24 mouse cellular contexts compared by ENCODE assay signal in genomic region chr9:68866317-68866716, GRCm38 (mm10).
A peak's percentile ranks its signal among the peaks of the same experiment; 100 is the strongest.
DNase-seq lines count a peak whose midpoint lies in the region; ATAC-seq and TF ChIP-seq lines count a peak whose summit lies in the region.
"Had no signal": no experiment of that assay in that cellular context is flagged by ENCODE, and none has a peak within 500 bp of the region (broad histone marks: within the 10 kb centered on the region; RNA-seq: fewer than 3 reads in every experiment).

No protein-coding gene starts in this region.

- 39% methylated on average over 4 of the region's 4 CpGs for WGBS in forebrain, embryonic 16.5 days
- WGBS in forebrain, embryonic 11.5 days, result 73% methylated on average over 4 of the region's 4 CpGs
- 55% methylated on average over 4 of the region's 4 CpGs for WGBS in midbrain, embryonic 13.5 days
- WGBS in midbrain, postnatal 0 days, result 38% methylated on average over 4 of the region's 4 CpGs
- 42% methylated on average over 4 of the region's 4 CpGs for WGBS in midbrain, embryonic 16.5 days

- no peak for DNase-seq in forebrain, embryonic 11.5 days (ENCODE audit: low spot score)
- no peak for DNase-seq in midbrain, postnatal 0 days (ENCODE audit: low spot score)
- DNase-seq in brain, embryonic 14.5 days (ENCODE audit: low read depth), result peak; percentile 64
- no peak for DNase-seq in layer of hippocampus, adult 9-11 months
- no peak for DNase-seq in thymus, postnatal 25 days
- DNase-seq: adrenal gland, postnatal 14 days; cerebellum, adult 9-10 months; gastrocnemius, postnatal 10 days; heart, adult 11 months; kidney, adult 9 months; kidney, postnatal 14 days; layer of hippocampus, postnatal 36 days; lung, postnatal 4 days; retina, postnatal 1 day; thymus, postnatal 14 days had no signal

- peaks cover 18% of the 10 kb centered on the region for H3K4me1 ChIP-seq in forebrain, embryonic 16.5 days (replicated peaks; ENCODE audit: control insufficient read depth, insufficient read depth, low read length)
- no peaks in the 10 kb centered on the region for H3K4me1 ChIP-seq in forebrain, embryonic 11.5 days (replicated peaks; ENCODE audit: control insufficient read depth, insufficient read depth, low read length)
- peaks cover 21% of the 10 kb centered on the region for H3K4me1 ChIP-seq in midbrain, embryonic 13.5 days (replicated peaks)
- H3K4me1 ChIP-seq in midbrain, postnatal 0 days (ENCODE audit: insufficient read depth, low read length), result no peaks in the 10 kb centered on the region
- H3K4me1 ChIP-seq in midbrain, embryonic 16.5 days (ENCODE audit: control insufficient read depth, insufficient read depth, low read length), result peaks cover 21% of the 10 kb centered on the region
- H3K4me1 ChIP-seq: embryonic facial prominence, embryonic 15.5 days; intestine, embryonic 15.5 days had no signal

- no peak overlapping the region for H3K9ac ChIP-seq in forebrain, embryonic 16.5 days (replicated peaks; ENCODE audit: low read depth, low read length)
- no peak overlapping the region for H3K9ac ChIP-seq in forebrain, embryonic 11.5 days (ENCODE audit: low read length)
- no peak overlapping the region for H3K9ac ChIP-seq in midbrain, embryonic 13.5 days (replicated peaks)
- no peak overlapping the region for H3K9ac ChIP-seq in midbrain, postnatal 0 days (replicated peaks; ENCODE audit: low read length, poor library complexity, severe bottlenecking)
- H3K9ac ChIP-seq in midbrain, embryonic 16.5 days (ENCODE audit: low read depth, low read length), result no peak overlapping the region
- H3K9ac ChIP-seq: embryonic facial prominence, embryonic 15.5 days; intestine, embryonic 15.5 days; neural tube, embryonic 13.5 days had no signal

- no peak for TF ChIP-seq CTCF in midbrain, postnatal 0 days (IDR thresholded peaks at IDR 0.05)
- no peak for TF ChIP-seq CTCF in brain, embryonic 14.5 days (IDR thresholded peaks at IDR 0.05; ENCODE audit: borderline replicate concordance, extremely low read depth, insufficient read depth, insufficient read length)

- peak; percentile 59; the same call in 1 of the 2 replicates for ATAC-seq in forebrain, embryonic 16.5 days
- ATAC-seq in forebrain, embryonic 11.5 days (replicated peaks; ENCODE audit: low FRiP score), result no peak
- no peak for ATAC-seq in midbrain, embryonic 13.5 days
- ATAC-seq in midbrain, postnatal 0 days (ENCODE audit: low FRiP score), result no peak
- no peak for ATAC-seq in midbrain, embryonic 16.5 days
- ATAC-seq: CD4-positive, CD25-positive, alpha-beta regulatory T cell, adult 4 months; hindbrain, embryonic 16.5 days; intestine, embryonic 15.5 days had no signal

- H3K4me2 ChIP-seq in forebrain, embryonic 16.5 days (ENCODE audit: low read length), result peak overlapping the region; percentile 20; the same call in 1 of the 2 replicates
- no peak overlapping the region for H3K4me2 ChIP-seq in forebrain, embryonic 11.5 days (ENCODE audit: low read depth, low read length, severe bottlenecking)
- no peak overlapping the region for H3K4me2 ChIP-seq in midbrain, embryonic 13.5 days (replicated peaks)
- H3K4me2 ChIP-seq in midbrain, postnatal 0 days (ENCODE audit: low read depth, low read length, poor library complexity, severe bottlenecking), result no peak overlapping the region
- peak overlapping the region; percentile 10; the same call in 1 of the 2 replicates for H3K4me2 ChIP-seq in midbrain, embryonic 16.5 days (ENCODE audit: low read length)
- H3K4me2 ChIP-seq: embryonic facial prominence, embryonic 15.5 days; heart, embryonic 11.5 days; intestine, embryonic 15.5 days; neural tube, embryonic 13.5 days had no signal

- H3K4me3 ChIP-seq in forebrain, embryonic 16.5 days (replicated peaks; ENCODE audit: low read length), result no peak overlapping the region
- no peak overlapping the region for H3K4me3 ChIP-seq in forebrain, embryonic 11.5 days (ENCODE audit: low read depth, low read length)
- H3K4me3 ChIP-seq in midbrain, embryonic 13.5 days (replicated peaks), result no peak overlapping the region
- H3K4me3 ChIP-seq in midbrain, postnatal 0 days (ENCODE audit: low read depth, low read length), result no peak overlapping the region
- no peak overlapping the region for H3K4me3 ChIP-seq in midbrain, embryonic 16.5 days (ENCODE audit: low read depth, low read length)
- H3K4me3 ChIP-seq: embryonic facial prominence, embryonic 15.5 days; intestine, embryonic 15.5 days; neural tube, embryonic 13.5 days had no signal

- no peak for TF ChIP-seq POLR2A in brain, embryonic 14.5 days (IDR thresholded peaks at IDR 0.05; ENCODE audit: borderline replicate concordance, extremely low read depth, insufficient read depth, insufficient read length, poor library complexity, severe bottlenecking)

- H3K9me3 ChIP-seq in forebrain, embryonic 16.5 days (ENCODE audit: control insufficient read depth, low read length), result peaks cover 8% of the 10 kb centered on the region; the same call in 1 of the 2 replicates
- H3K9me3 ChIP-seq in forebrain, embryonic 11.5 days (ENCODE audit: control insufficient read depth, low read length), result peaks cover 4% of the 10 kb centered on the region; the same call in 1 of the 2 replicates
- H3K9me3 ChIP-seq in midbrain, embryonic 13.5 days, result peaks cover 9% of the 10 kb centered on the region; the same call in 1 of the 2 replicates
- no peaks in the 10 kb centered on the region; the same call in 1 of the 2 replicates for H3K9me3 ChIP-seq in midbrain, postnatal 0 days (ENCODE audit: low read length)
- H3K9me3 ChIP-seq in midbrain, embryonic 16.5 days (replicated peaks; ENCODE audit: control insufficient read depth, low read length, poor library complexity, severe bottlenecking), result no peaks in the 10 kb centered on the region
- H3K9me3 ChIP-seq: intestine, embryonic 15.5 days had no signal

- H3K36me3 ChIP-seq in forebrain, embryonic 16.5 days (ENCODE audit: control insufficient read depth, insufficient read depth), result no peaks in the 10 kb centered on the region
- H3K36me3 ChIP-seq in forebrain, embryonic 11.5 days (ENCODE audit: control insufficient read depth, insufficient read depth, low read length), result no peaks in the 10 kb centered on the region
- H3K36me3 ChIP-seq in midbrain, embryonic 13.5 days, result 0 out of 2 replicates have a peak, but pooled peaks cover 6% of the 10 kb centered on the region
- no peaks in the 10 kb centered on the region for H3K36me3 ChIP-seq in midbrain, postnatal 0 days (ENCODE audit: insufficient read depth, low read length)
- no peaks in the 10 kb centered on the region for H3K36me3 ChIP-seq in midbrain, embryonic 16.5 days (ENCODE audit: control insufficient read depth, insufficient read depth, low read length)
- H3K36me3 ChIP-seq: intestine, embryonic 15.5 days; neural tube, embryonic 13.5 days had no signal

- no peaks in the 10 kb centered on the region for H3K27me3 ChIP-seq in forebrain, embryonic 16.5 days (replicated peaks; ENCODE audit: control insufficient read depth, insufficient read depth, low read length)
- H3K27me3 ChIP-seq in forebrain, embryonic 11.5 days (ENCODE audit: control insufficient read depth, insufficient read depth, low read length), result no peaks in the 10 kb centered on the region
- no peaks in the 10 kb centered on the region for H3K27me3 ChIP-seq in midbrain, embryonic 13.5 days
- H3K27me3 ChIP-seq in midbrain, postnatal 0 days (ENCODE audit: insufficient read depth, low read length), result no peaks in the 10 kb centered on the region
- no peaks in the 10 kb centered on the region for H3K27me3 ChIP-seq in midbrain, embryonic 16.5 days (ENCODE audit: control insufficient read depth, insufficient read depth, low read depth, low read length)
- H3K27me3 ChIP-seq: embryonic facial prominence, embryonic 15.5 days; intestine, embryonic 15.5 days; neural tube, embryonic 13.5 days had no signal

- H3K27ac ChIP-seq in forebrain, embryonic 16.5 days (ENCODE audit: low read length), result no peak overlapping the region
- H3K27ac ChIP-seq in forebrain, embryonic 11.5 days (ENCODE audit: low read depth, low read length), result no peak overlapping the region
- 0 out of 2 replicates have a peak overlapping the region, but pooled peaks have one; percentile 49 for H3K27ac ChIP-seq in midbrain, embryonic 13.5 days
- no peak overlapping the region for H3K27ac ChIP-seq in midbrain, postnatal 0 days (ENCODE audit: low read depth, low read length)
- H3K27ac ChIP-seq in midbrain, embryonic 16.5 days (ENCODE audit: low read length), result peak overlapping the region; percentile 6; the same call in 1 of the 2 replicates
- H3K27ac ChIP-seq: embryonic facial prominence, embryonic 15.5 days; intestine, embryonic 15.5 days; neural tube, embryonic 13.5 days had no signal

Comparison
In these comparisons a context has a peak if more than half of its experiments do, and no peak if none do; other contexts are left out.
1. H3K27ac ChIP-seq: peak in midbrain, embryonic 13.5 days (single experiment) and midbrain, embryonic 16.5 days (single experiment); none in forebrain, embryonic 16.5 days (single experiment), forebrain, embryonic 11.5 days (single experiment) and midbrain, postnatal 0 days (single experiment).
2. H3K4me2 ChIP-seq: peak in forebrain, embryonic 16.5 days (single experiment) and midbrain, embryonic 16.5 days (single experiment); none in forebrain, embryonic 11.5 days (single experiment), midbrain, embryonic 13.5 days (single experiment) and midbrain, postnatal 0 days (single experiment).